Mouse (Mus musculus) granulocyte monocyte progenitor cell, adult 5-6 weeks (primary cell): ENCODE data around the gene Cmpk2. TPM values are rescaled to one million over a fixed set of nuclear protein-coding genes. Genes with fewer than 3 reads are reported as not detected.
"Not testable (repeated sequence)": the region's sequence is repeated elsewhere in the genome, so short reads cannot be mapped to it uniquely, and the experiment has no call there.

Experiments
- ATAC-seq: replicated peaks from 2 replicates; pipeline ENCODE4 v1.8.0; 2016; ENCODE audit warnings: mild to moderate bottlenecking, moderate TSS enrichment, inconsistent platforms; ENCODE audit not compliant: poor library complexity, severe bottlenecking
- total RNA-seq, 2 experiments: library from RNA; stranded (forward) in 1 of 2; stranded (reverse) in 1 of 2; fragments of 200-712, 200-1000 nt in 1 of 2; fragments of >200 nt in 1 of 2; fragmentation: Nextera tagmentation in 1 of 2; gene quantifications; 2 replicates each; pipeline ENCODE4 v1.2.3; 2014 to 2017

The Cmpk2 gene
- total RNA-seq, 2 experiments from 2014 or later = 8.9 to 31.5 TPM

DNA sequence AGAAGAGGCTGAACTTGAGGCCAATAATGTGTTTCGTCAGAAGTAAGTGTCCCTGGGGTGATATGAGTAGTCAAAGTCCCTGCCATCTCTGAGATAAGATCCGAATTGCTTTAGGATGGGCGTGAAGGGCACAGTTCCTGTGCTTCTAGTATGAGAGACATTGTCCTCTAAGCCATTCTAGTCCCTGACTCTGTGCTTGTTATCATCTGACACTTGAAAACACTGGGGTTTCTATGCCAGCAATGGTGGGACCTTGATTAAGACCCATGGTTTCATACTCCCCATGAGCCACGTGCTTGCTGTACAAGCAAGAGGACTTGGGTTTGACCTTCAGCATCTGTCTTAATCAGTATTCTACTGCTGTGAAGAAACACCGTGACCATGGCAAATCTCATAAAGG is 8.2 kb downstream of the Cmpk2 start:
- ATAC-seq = no peak

DNA sequence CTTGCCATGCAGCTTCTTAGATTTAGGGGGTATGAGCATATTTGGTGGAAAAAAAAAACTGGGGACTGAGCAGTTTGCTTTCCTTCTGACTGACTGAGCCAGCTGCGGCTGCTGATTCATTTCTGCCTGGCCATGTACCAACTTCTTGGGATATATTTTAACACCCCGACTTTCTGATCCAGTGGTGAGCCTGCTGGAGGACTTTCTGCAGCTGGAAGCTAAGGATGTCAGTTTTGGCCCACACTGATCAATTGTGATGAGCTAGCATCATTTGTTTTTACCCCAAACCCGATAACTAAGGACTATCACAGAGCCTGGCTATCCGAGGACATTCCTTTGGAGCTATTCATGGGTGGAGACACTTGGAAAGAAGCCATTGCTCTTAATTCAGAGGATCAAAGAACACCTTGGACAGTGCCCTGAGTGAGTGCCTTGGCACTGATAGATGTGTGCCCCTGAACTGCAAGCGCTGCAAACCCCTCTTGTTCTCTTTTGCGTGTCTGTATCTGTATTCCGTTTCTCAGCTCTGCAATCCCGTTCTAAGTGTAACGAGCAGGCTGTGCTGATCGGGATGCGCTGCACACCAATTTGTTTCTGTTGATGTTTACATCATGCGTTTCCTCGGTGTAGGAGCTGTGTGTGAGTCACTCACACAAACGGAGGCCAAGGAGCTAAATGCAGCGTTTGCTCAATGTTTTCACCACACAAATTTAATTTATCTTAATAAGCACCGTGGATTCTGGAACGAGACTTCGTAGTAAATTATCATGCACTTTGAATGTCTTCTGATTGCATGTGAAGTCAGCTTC is 9.4 kb downstream of the Cmpk2 start:
- no peak for ATAC-seq

GRCm38 (mm10) chr12:26485738-26486580 is 17.0 kb downstream of the Cmpk2 start:
- not testable (repeated sequence) for ATAC-seq

DNA sequence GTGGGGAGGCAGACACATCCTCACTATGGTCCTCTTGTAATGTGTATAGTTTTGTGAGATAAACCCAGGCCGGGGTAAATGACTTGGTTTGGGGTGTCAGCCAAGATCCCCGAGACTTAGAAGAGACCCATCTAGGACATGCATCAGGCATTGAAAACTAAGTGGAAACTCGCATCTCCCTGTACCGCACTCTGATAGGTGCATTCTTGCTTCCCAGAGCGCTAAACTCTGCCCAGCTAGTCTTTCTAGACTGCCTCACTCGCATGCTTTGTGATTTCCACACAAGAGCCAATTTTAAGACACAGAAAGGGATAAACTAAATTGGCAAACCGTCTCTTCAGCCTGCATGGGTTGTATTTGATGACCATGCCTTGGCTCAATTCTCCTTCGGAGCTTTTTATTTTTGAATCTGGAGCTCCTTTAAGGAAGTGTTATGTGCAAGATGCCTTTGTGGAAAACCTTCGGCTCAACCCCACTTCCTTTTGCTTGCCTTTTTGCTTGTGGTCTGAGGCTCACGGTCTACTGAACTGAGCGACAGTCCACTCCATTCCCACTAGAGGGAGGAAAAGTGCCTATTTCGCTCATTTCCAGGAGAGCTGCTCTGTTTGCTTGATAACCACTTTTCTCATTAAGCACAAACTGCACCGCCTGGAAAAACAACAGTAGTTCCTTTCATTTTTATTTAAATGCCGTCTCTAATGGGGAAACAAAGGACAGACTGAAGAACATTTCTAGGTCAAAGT is 19.0 kb downstream of the Cmpk2 start:
- ATAC-seq = peak; percentile 86

DNA sequence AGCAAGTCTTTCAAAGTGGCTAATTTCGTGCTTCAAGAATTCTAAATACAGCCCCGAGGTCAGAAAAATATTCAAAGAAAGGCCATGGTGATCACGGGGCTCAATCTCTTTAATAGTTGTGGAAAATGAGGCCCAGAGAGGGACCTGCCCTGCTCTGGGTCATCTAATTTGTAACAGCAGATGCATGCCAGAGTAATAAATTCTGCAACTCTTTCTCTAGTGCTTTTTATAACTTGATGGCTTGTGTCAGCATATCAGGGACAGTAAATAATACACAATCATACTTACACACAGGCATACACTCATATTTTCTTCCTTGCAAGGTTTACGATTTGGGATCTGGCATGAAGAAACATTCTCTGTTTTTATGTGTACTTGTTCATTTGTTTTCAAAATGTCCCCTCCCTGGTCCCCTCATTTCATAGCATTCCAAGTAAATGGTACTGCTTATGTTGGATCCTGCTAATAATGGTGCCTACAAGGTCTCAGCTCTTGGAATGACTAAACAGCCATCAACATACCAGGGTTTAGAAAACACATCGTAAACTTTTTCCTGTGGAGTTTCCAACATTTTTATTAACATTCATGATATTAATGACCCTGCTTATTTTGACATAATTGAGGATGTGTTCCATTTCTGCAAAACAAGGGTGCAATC is 19.7 kb downstream of the Cmpk2 start:
- no peak for ATAC-seq

- peak; percentile 53; the same call in 1 of the 2 replicates for ATAC-seq
Measured at GRCm38 (mm10) chr12:26489942-26490341, 20.9 kb downstream of the Cmpk2 start.

DNA sequence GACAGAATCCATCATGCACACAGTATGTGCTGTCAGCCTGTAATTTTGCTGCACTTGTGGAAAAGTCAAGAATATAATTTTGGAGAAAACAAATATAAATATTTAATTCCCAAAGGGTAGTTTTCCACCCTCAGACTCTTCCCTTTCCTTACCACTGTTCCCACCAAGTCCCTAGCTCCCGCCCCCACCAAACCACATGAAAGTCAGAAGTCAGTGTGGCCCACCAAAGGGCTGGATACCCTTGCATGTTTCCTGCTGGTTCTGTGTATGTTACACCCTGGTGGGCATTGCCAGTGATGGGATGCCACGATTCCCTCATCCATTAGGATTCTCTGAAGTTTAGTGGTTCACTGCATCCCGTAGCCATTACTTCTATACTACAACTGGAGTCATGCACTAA is 32.0 kb downstream of the Cmpk2 start:
- no peak for ATAC-seq

- no peak for ATAC-seq
Measured at GRCm38 (mm10) chr12:26510971-26511370, 42.0 kb downstream of the Cmpk2 start.

DNA sequence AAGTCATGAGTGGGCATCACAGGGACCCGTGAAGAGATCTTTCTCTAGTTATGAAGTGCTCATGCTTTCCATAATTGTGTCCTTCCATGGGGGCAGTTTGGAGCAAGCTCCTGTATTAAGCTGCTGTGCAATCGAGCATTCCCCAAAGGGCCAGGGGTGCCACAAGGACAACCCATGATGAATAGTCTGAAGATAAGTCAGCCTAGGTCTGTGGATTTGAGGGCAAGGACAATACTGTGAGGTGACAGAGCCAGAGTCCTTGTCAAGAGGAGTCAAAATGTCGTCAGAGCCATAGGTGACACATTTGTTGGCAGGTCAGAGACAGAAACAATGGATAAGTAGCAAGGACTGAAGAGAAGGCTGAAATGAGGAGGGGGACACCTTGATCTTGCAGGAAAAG is 49.2 kb downstream of the Cmpk2 start:
- ATAC-seq = no peak

GRCm38 (mm10) chr12:26524943-26525697 is 56.1 kb downstream of the Cmpk2 start:
- peak; percentile 75 for ATAC-seq

- no peak for ATAC-seq
Measured at GRCm38 (mm10) chr12:26525698-26526026, 56.7 kb downstream of the Cmpk2 start.

Other genes with a start within 250 kb of the Cmpk2 start
- 26.1 and 33.5 TPM in 2 replicates for gene Rnf144a, start 54.0 kb upstream of the Cmpk2 start, total RNA-seq (2014; fragmentation: Nextera tagmentation)
- 13.5 and 13.6 TPM in 2 replicates for gene Rnf144a, start 54.0 kb upstream of the Cmpk2 start, total RNA-seq (2017)
- gene Rsad2, start 12.8 kb upstream of the Cmpk2 start, total RNA-seq (2014; fragmentation: Nextera tagmentation) = not detected in 2 replicates
- 0.78 TPM in 1 of 2 replicates, not detected in the other for gene Rsad2, start 12.8 kb upstream of the Cmpk2 start, total RNA-seq (2017)